Mouse (Mus musculus): ENCODE data around the gene Setd6. TPM values are rescaled to one million over a fixed set of nuclear protein-coding genes. Genes with fewer than 3 reads are reported as not detected.

Setd6 gene
- polyA plus RNA-seq, 1 experiment, result 13.8 TPM

- 95% methylated on average over 3 of the region's 3 CpGs for WGBS
- no peak for TF ChIP-seq POLR2A (IDR thresholded peaks at IDR 0.05; ENCODE audit: borderline replicate concordance, extremely low read depth, low read depth, low read length)
- no peak for TF ChIP-seq CTCF (IDR thresholded peaks at IDR 0.05; ENCODE audit: insufficient read depth, low read length)
- H3K4me3 ChIP-seq (replicated peaks; ENCODE audit: extremely low read depth, low read depth, low read length), result no peak overlapping the region
- H3K4me1 ChIP-seq (ENCODE audit: control insufficient read depth, insufficient read depth, low read length), result no peaks in the 10 kb centered on the region
- DNase-seq, result no peak
Observed at GRCm38 (mm10) chr8:95704538-95704937, 11.1 kb upstream of the Setd6 start.

GRCm38 (mm10) chr8:95709579-95709978 is 6.1 kb upstream of the Setd6 start:
- WGBS, result 76% methylated on average over 7 of the region's 7 CpGs
- Histone ChIP-seq H3K4me3 (replicated peaks; ENCODE audit: extremely low read depth, low read depth, low read length) (no peak overlapping the region), H3K4me1 (ENCODE audit: control insufficient read depth, insufficient read depth, low read length) (no peaks in the 10 kb centered on the region)
- DNase-seq, result no peak
- TF ChIP-seq CTCF (IDR thresholded peaks at IDR 0.05; ENCODE audit: insufficient read depth, low read length) (no peak), POLR2A (IDR thresholded peaks at IDR 0.05; ENCODE audit: borderline replicate concordance, extremely low read depth, low read depth, low read length) (no peak)

GRCm38 (mm10) chr8:95711029-95711428 is 4.7 kb upstream of the Setd6 start:
- TF ChIP-seq CTCF (IDR thresholded peaks at IDR 0.05; ENCODE audit: insufficient read depth, low read length) (no peak), POLR2A (IDR thresholded peaks at IDR 0.05; ENCODE audit: borderline replicate concordance, extremely low read depth, low read depth, low read length) (no peak)
- no peak for DNase-seq
- WGBS, result 72% methylated on average over 3 of the region's 3 CpGs
- Histone ChIP-seq H3K4me3 (replicated peaks; ENCODE audit: extremely low read depth, low read depth, low read length) (no peak overlapping the region), H3K4me1 (ENCODE audit: control insufficient read depth, insufficient read depth, low read length) (peaks cover 2% of the 10 kb centered on the region; the same call in 1 of the 2 replicates)

- TF ChIP-seq CTCF (IDR thresholded peaks at IDR 0.05; ENCODE audit: insufficient read depth, low read length), result no peak
- TF ChIP-seq POLR2A (IDR thresholded peaks at IDR 0.05; ENCODE audit: borderline replicate concordance, extremely low read depth, low read depth, low read length), result no peak
- 83% methylated on average over 9 of the region's 9 CpGs for WGBS
- Histone ChIP-seq H3K4me1 (ENCODE audit: control insufficient read depth, insufficient read depth, low read length) (peaks cover 7% of the 10 kb centered on the region), H3K4me3 (replicated peaks; ENCODE audit: extremely low read depth, low read depth, low read length) (no peak overlapping the region)
- DNase-seq, result no peak
Observed at GRCm38 (mm10) chr8:95712395-95712794, 3.3 kb upstream of the Setd6 start.

GRCm38 (mm10) chr8:95713100-95714010 is 2.3 kb upstream of the Setd6 start:
- TF ChIP-seq CTCF (IDR thresholded peaks at IDR 0.05; ENCODE audit: insufficient read depth, low read length) (peak; percentile 75), POLR2A (IDR thresholded peaks at IDR 0.05; ENCODE audit: borderline replicate concordance, extremely low read depth, low read depth, low read length) (no peak)
- Histone ChIP-seq H3K4me1 (ENCODE audit: control insufficient read depth, insufficient read depth, low read length) (peaks cover 7% of the 10 kb centered on the region), H3K4me3 (replicated peaks; ENCODE audit: extremely low read depth, low read depth, low read length) (no peak overlapping the region)
- WGBS, result 79% methylated on average over 19 of the region's 19 CpGs
- peak; percentile 73 for DNase-seq

GRCm38 (mm10) chr8:95714367-95714766 is 1.3 kb upstream of the Setd6 start:
- TF ChIP-seq CTCF (IDR thresholded peaks at IDR 0.05; ENCODE audit: insufficient read depth, low read length) (no peak), POLR2A (IDR thresholded peaks at IDR 0.05; ENCODE audit: borderline replicate concordance, extremely low read depth, low read depth, low read length) (no peak)
- WGBS, result 95% methylated on average over 4 of the region's 4 CpGs
- no peak for DNase-seq
- H3K4me3 ChIP-seq (replicated peaks; ENCODE audit: extremely low read depth, low read depth, low read length), result no peak overlapping the region
- peaks cover 7% of the 10 kb centered on the region for H3K4me1 ChIP-seq (ENCODE audit: control insufficient read depth, insufficient read depth, low read length)

- peaks cover 7% of the 10 kb centered on the region for H3K4me1 ChIP-seq (ENCODE audit: control insufficient read depth, insufficient read depth, low read length)
- TF ChIP-seq CTCF (IDR thresholded peaks at IDR 0.05; ENCODE audit: insufficient read depth, low read length), result no peak
- no peak for TF ChIP-seq POLR2A (IDR thresholded peaks at IDR 0.05; ENCODE audit: borderline replicate concordance, extremely low read depth, low read depth, low read length)
- WGBS, result 81% methylated on average over 6 of the region's 6 CpGs
- DNase-seq, result no peak
- peak overlapping the region; percentile 31 for H3K4me3 ChIP-seq (replicated peaks; ENCODE audit: extremely low read depth, low read depth, low read length)
Observed at GRCm38 (mm10) chr8:95714837-95715413, 756 bp upstream of the Setd6 start.

GRCm38 (mm10) chr8:95716546-95717335 is 1.1 kb downstream of the Setd6 start:
- 23% methylated on average over 21 of the region's 21 CpGs for WGBS
- TF ChIP-seq CTCF (IDR thresholded peaks at IDR 0.05; ENCODE audit: insufficient read depth, low read length) (no peak), POLR2A (IDR thresholded peaks at IDR 0.05; ENCODE audit: borderline replicate concordance, extremely low read depth, low read depth, low read length) (no peak)
- H3K4me3 ChIP-seq (replicated peaks; ENCODE audit: extremely low read depth, low read depth, low read length), result peak overlapping the region; percentile 92
- H3K4me1 ChIP-seq (ENCODE audit: control insufficient read depth, insufficient read depth, low read length), result peaks cover 7% of the 10 kb centered on the region
- DNase-seq, result peak; percentile 18

GRCm38 (mm10) chr8:95727625-95728024 is 11.9 kb downstream of the Setd6 start:
- no peak overlapping the region for H3K4me3 ChIP-seq (replicated peaks; ENCODE audit: extremely low read depth, low read depth, low read length)
- TF ChIP-seq POLR2A (IDR thresholded peaks at IDR 0.05; ENCODE audit: borderline replicate concordance, extremely low read depth, low read depth, low read length) (no peak), CTCF (IDR thresholded peaks at IDR 0.05; ENCODE audit: insufficient read depth, low read length) (no peak)
- DNase-seq, result no peak
- 75% methylated on average over 4 of the region's 4 CpGs for WGBS
- H3K4me1 ChIP-seq (ENCODE audit: control insufficient read depth, insufficient read depth, low read length), result no peaks in the 10 kb centered on the region
